Mouse (Mus musculus) forebrain, embryonic 16.5 days (tissue): ENCODE measurements around the gene Dst. TPM values are rescaled to one million over a fixed set of nuclear protein-coding genes. Genes with fewer than 3 reads are reported as not detected.

Experiments used
- ATAC-seq: fragments of 200-750 bp; cut with Nextera tagmentation; 2 replicates; pipeline ENCODE4 v1.8.0; 2017; ENCODE audit warnings: mild to moderate bottlenecking, moderate library complexity
- H3K27ac ChIP-seq: fragments of 300-500 bp; sonication (generic); 2 replicates; pipeline ENCODE4 v1.5.1; 2014; ENCODE audit warnings: low read length, control low read depth
- H3K27me3 ChIP-seq: fragments of 300-500 bp; sonication (generic); replicated peaks from 2 replicates; pipeline ENCODE4 v1.6.1; 2014; ENCODE audit warnings: low read length; ENCODE audit not compliant: control insufficient read depth, insufficient read depth
- H3K36me3 ChIP-seq: fragments of 300-500 bp; sonication (generic); 2 replicates; pipeline ENCODE4 v1.6.1; 2014; ENCODE audit not compliant: control insufficient read depth, insufficient read depth
- H3K4me1 ChIP-seq: fragments of 300-500 bp; sonication (generic); replicated peaks from 2 replicates; pipeline ENCODE4 v1.6.1; 2014; ENCODE audit warnings: low read length; ENCODE audit not compliant: control insufficient read depth, insufficient read depth
- H3K4me2 ChIP-seq: fragments of 300-500 bp; sonication (generic); 2 replicates; pipeline ENCODE4 v1.6.1; 2014; ENCODE audit warnings: mild to moderate bottlenecking, low read length, control low read depth
- H3K4me3 ChIP-seq: fragments of 300-500 bp; sonication (generic); replicated peaks from 2 replicates; pipeline ENCODE4 v1.5.1; 2014; ENCODE audit warnings: mild to moderate bottlenecking, low read length, control low read depth
- H3K9ac ChIP-seq: fragments of 300-500 bp; sonication (generic); replicated peaks from 2 replicates; pipeline ENCODE4 v1.6.1; 2014; ENCODE audit warnings: low read depth, low read length, control low read depth
- H3K9me3 ChIP-seq: fragments of 300-500 bp; sonication (generic); 2 replicates; pipeline ENCODE4 v1.6.1; 2016; ENCODE audit warnings: low read length; ENCODE audit not compliant: control insufficient read depth
- WGBS: fragments of 180-500 bp; shearing (Covaris S2); extraction: QIAGEN DNeasy Blood & Tissue Kit; methylation state at CpG from one replicate; pipeline ENCODE4 v1.1.7; 2014; 5-methylcytosine and 5-hydroxymethylcytosine counted together
- polyA plus RNA-seq: library from polyadenylated mRNA; unstranded; fragments of >200 nt; fragmentation: Nextera tagmentation; extraction: Ambion mirVana; gene quantifications from 2 replicates; pipeline ENCODE4 v1.2.1, GENCODE M21; 2015

Dst gene
- polyA plus RNA-seq, 1 experiment from 2014 or later: 41.2 TPM

DNA sequence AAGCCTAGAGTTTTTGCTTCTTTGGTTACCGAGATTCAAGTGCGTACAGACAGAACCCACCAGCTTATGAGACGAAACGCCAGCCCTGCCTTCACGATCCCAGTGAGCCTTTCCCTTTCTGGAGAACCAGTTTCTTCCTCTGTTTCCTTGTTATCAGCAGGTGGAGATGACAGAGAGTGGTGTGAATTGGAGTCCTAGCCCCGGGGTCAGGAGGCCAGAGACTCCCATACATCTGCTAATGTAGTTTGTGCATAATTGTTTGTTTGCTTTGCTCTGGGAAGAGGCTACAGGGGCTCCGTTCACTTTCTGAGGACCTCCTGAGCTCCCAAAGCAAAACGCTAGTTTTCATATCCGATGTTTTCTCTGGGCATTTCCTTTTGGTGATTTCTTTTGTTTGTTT, 94.9 kb downstream of the Dst start:
- Histone ChIP-seq H3K4me1 (peaks cover 23% of the 10 kb centered on the region), H3K4me2 (no peak overlapping the region), H3K9ac (no peak overlapping the region), H3K27ac (no peak overlapping the region), H3K9me3 (no peaks in the 10 kb centered on the region), H3K36me3 (no peaks in the 10 kb centered on the region), H3K27me3 (no peaks in the 10 kb centered on the region), H3K4me3 (no peak overlapping the region)
- no peak for ATAC-seq
- WGBS: 67% methylated on average over 9 of the region's 9 CpGs

DNA sequence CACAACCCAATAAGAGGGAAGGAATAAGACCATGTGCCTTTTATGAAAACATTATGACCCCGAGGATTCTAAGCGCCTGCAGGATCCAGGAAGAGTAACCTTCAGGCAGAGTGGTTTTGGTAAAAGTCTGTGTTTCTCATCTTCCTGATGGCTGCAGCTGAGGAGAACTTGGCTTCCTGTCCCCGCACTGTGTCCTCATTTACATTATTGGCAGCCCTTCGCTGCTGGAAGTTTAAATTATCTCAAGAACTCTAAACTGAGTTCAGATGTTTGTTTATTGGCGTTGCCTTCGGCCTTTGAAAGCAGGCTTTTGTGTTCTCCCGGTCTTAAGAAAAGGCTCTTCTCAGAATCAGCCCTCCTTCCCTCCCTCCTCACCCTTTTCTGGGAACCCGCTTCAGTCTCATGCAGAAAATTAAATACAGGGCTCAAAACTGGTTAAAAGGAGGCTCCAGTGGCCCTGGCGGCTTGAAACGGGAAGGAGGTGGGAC, 97.3 kb downstream of the Dst start:
- Histone ChIP-seq H3K27me3 (no peaks in the 10 kb centered on the region), H3K4me2 (peak overlapping the region; percentile 84), H3K4me1 (peaks cover 23% of the 10 kb centered on the region), H3K27ac (peak overlapping the region; percentile 87), H3K36me3 (no peaks in the 10 kb centered on the region), H3K9me3 (no peaks in the 10 kb centered on the region), H3K9ac (no peak overlapping the region), H3K4me3 (peak overlapping the region; percentile 66)
- WGBS: 1% methylated on average over 10 of the region's 10 CpGs
- peak; percentile 27; the same call in 1 of the 2 replicates for ATAC-seq

DNA sequence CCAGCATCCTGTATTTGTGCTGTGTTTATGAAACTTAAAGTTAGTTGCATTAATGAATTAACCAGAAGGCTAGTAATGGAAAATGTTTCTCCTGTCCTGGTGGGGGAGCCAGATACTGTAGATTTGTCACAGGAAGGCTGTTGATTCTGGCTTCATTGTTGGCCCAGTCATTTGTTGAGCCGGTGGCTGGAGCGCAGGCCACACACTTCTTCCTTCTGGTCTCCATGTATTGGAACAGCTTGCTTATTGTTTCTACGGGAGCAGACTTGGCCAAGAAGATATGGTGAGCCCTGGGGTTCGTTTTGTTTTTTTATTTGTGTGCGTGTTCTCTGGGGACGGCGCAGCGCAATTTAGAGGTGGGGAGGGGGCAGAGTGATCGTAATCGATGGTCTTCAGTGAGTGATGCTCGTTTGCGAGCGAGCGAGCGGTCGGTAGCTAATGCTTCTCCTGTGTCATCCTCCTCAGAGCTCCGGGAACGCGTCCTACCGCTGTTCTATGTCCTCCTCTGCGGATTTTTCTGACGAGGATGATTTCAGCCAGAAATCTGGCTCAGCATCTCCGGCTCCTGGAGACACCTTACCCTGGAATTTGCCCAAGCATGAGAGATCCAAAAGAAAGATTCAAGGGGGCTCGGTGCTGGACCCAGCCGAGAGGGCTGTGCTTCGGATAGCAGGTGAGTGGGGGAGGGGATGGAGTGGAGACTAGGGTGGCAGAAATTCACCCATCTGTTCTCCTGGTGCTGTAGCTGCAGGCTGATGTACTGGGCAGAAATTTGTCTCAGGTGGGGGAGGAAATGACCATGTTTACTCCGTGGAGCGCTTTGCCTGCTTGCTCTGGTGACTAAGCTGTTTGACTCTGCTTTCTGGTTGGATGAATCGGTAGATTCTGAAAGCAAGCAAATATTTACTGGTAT, 98.0 kb downstream of the Dst start:
- ATAC-seq: peak; percentile 81
- H3K4me1 ChIP-seq: peaks cover 26% of the 10 kb centered on the region
- peak overlapping the region; percentile 66 for H3K4me3 ChIP-seq
- peak overlapping the region; percentile 84 for H3K4me2 ChIP-seq
- no peaks in the 10 kb centered on the region for H3K36me3 ChIP-seq
- peak overlapping the region; percentile 87 for H3K27ac ChIP-seq
- peak overlapping the region; percentile 69 for H3K9ac ChIP-seq
- no peaks in the 10 kb centered on the region for H3K9me3 ChIP-seq
- WGBS: 1% methylated on average over 29 of the region's 29 CpGs
- no peaks in the 10 kb centered on the region for H3K27me3 ChIP-seq

DNA sequence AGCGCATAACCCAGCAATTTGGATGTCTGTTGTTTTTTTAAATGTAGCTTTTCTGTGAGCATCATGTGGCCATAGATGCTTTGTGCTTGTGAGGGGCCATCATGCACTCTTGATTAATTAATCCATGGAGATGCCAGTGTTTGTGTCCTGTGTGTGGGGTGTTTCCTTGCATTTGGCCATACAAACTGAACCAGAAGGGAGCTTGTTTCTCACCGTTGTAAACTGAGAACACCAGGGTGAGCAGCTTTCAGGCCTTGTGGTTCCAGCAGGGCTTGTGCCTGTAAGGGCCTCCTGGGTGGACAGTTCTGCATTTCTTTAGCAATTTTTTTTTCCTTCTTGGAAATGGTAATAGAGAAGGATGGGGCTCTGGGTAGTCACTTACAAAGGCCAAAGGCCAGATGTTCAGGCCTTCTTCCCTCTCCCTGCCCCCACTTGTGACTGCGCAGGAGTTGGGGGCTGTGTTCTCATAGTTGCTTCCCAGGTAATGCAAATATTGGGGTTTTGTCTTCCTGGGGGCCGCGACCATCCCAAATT, 98.9 kb downstream of the Dst start:
- no peaks in the 10 kb centered on the region for H3K36me3 ChIP-seq
- H3K9ac ChIP-seq: no peak overlapping the region
- no peak for ATAC-seq
- H3K4me1 ChIP-seq: peaks cover 31% of the 10 kb centered on the region
- H3K9me3 ChIP-seq: no peaks in the 10 kb centered on the region
- 27% methylated on average over 5 of the region's 5 CpGs for WGBS
- peak overlapping the region; percentile 87 for H3K27ac ChIP-seq
- peak overlapping the region; percentile 84 for H3K4me2 ChIP-seq
- no peaks in the 10 kb centered on the region for H3K27me3 ChIP-seq
- H3K4me3 ChIP-seq: peak overlapping the region; percentile 66

DNA sequence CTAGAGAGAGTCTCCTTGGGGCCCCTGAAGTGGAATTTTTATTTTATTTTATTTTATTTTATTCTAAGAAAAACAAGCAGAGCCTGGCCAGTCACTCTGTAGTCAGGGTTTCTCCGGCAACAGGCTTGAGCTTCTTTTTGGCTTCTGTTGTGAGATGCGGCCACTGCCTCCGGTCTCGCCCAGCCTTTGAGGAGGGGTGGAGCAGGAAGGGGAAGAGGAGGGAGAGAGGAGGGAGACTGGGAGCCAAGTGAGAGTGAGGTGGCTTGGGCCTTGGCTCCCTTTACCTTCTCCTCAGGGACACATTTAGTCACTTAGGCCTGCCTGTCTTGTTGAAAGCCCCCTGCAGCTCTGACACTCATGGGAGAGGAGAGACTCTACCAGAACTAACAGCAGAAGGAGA, 99.4 kb downstream of the Dst start:
- no peak for ATAC-seq
- Histone ChIP-seq H3K4me1 (peaks cover 34% of the 10 kb centered on the region), H3K36me3 (no peaks in the 10 kb centered on the region), H3K9me3 (no peaks in the 10 kb centered on the region), H3K9ac (no peak overlapping the region; the same call in 1 of the 2 replicates), H3K4me2 (peak overlapping the region; percentile 84), H3K27me3 (no peaks in the 10 kb centered on the region), H3K27ac (no peak overlapping the region), H3K4me3 (peak overlapping the region; percentile 66)
- WGBS: 30% methylated on average over 4 of the region's 4 CpGs

DNA sequence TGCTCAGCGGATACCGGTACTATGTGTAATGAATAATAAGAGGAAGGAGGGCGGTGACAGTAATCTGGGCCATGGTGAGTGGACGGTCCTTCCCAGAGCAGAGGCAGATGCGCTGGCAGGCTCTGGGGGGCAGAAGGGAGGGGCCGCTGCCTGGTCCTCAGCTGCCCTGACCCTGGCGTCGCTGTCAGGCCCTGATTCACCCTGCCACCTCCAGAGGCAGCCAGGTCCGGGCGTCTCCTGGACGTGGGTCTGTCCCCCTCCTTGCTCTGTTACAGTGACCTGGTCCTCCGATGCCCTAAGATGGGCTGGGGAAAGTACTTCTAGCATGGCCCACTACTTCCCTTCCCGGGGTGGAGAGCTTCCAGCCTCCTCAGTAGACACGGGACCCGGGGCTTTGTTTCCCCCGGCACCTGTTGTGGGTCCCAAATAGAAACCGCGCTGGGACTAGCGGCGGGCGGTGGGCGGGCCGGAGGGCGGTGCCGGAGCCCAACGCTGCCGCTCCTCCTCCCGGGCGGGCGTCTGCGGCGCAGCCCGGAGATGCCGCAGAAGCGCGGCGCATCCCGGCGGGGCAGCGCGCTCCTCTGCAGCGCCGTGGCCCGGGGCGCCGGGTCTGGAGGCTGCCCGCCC, 103.1 kb downstream of the Dst start:
- Histone ChIP-seq H3K4me2 (peak overlapping the region; percentile 96), H3K27ac (peak overlapping the region; percentile 27; the same call in 1 of the 2 replicates), H3K36me3 (no peaks in the 10 kb centered on the region), H3K4me3 (peak overlapping the region; percentile 85), H3K4me1 (peaks cover 25% of the 10 kb centered on the region), H3K9ac (peak overlapping the region; percentile 94), H3K27me3 (no peaks in the 10 kb centered on the region), H3K9me3 (no peaks in the 10 kb centered on the region)
- ATAC-seq: peak; percentile 91
- under 1% methylated on average over 47 of the region's 47 CpGs for WGBS

DNA sequence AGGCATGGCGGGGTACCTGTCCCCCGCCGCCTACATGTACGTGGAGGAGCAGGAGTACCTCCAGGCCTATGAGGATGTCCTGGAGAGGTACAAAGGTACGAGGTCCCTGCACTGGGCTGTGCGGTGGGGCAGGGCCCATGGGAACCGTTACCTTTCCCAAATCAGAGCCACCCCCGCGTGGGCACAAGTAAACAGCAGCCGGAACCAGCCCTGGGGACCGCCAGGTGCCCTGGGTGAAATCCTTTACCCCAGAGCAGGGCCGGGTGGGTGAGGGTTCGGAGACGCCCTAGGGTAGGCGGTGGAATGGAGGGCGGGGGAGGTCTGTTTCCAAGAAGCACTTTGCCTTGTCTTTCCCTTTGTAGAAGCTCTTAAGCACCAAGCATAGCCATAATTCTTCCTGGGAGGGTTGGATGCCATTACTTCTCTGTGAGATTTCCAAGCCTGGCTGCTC, 103.8 kb downstream of the Dst start:
- H3K4me2 ChIP-seq: peak overlapping the region; percentile 96
- H3K4me1 ChIP-seq: peaks cover 24% of the 10 kb centered on the region
- H3K27ac ChIP-seq: peak overlapping the region; percentile 10; the same call in 1 of the 2 replicates
- peak; percentile 66 for ATAC-seq
- no peaks in the 10 kb centered on the region for H3K36me3 ChIP-seq
- H3K9ac ChIP-seq: peak overlapping the region; percentile 94
- no peaks in the 10 kb centered on the region for H3K9me3 ChIP-seq
- 2% methylated on average over 16 of the region's 16 CpGs for WGBS
- peak overlapping the region; percentile 85 for H3K4me3 ChIP-seq
- no peaks in the 10 kb centered on the region for H3K27me3 ChIP-seq

DNA sequence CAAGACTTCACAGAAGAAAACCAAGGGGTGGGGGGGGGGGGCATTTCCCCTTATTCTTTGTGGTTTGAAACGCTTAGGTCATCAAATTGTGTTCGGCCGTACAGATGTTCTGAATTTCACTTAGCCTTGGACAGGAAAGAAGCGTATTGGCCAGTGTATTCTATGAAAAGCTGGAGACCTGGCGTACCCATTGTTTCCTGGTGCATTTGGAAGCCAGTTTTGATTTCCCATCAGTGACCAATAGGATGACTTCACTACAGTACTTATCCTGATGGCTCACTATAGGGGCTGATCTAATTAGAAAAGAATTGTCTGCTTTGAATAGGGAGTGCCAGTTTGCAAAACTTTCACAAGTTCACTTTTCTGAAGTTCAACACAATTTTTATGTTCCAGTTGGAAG, 105.5 kb downstream of the Dst start:
- peaks cover 13% of the 10 kb centered on the region for H3K4me1 ChIP-seq
- no peaks in the 10 kb centered on the region for H3K9me3 ChIP-seq
- H3K4me2 ChIP-seq: no peak overlapping the region
- no peak for ATAC-seq
- H3K36me3 ChIP-seq: no peaks in the 10 kb centered on the region
- no peak overlapping the region for H3K9ac ChIP-seq
- H3K4me3 ChIP-seq: no peak overlapping the region
- no peak overlapping the region for H3K27ac ChIP-seq
- no peaks in the 10 kb centered on the region for H3K27me3 ChIP-seq
- whole genome bisulfite sequencing: 83% methylated on average over 5 of the region's 5 CpGs

DNA sequence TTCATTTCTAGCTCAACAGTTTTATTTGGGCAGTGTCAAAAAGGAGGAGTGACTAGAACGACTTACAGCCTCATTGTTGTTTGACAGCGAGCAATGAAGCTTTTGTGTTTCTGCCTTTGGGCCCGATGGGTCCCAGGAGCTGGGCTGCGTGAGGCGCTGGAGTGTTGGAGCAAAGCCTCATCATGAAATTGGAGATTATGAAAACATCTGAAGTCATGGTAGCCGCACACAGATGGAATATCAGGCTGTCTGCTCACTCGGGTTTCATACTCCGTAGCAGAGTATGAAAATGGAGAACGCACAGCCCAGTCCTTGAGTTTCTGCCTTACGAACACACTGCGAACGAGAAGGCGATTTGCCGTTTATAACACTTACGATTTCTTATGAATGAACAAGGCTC, 108.8 kb downstream of the Dst start:
- Histone ChIP-seq H3K9me3 (no peaks in the 10 kb centered on the region), H3K36me3 (no peaks in the 10 kb centered on the region), H3K4me1 (peaks cover 6% of the 10 kb centered on the region), H3K4me2 (no peak overlapping the region), H3K4me3 (no peak overlapping the region), H3K27ac (no peak overlapping the region), H3K27me3 (no peaks in the 10 kb centered on the region), H3K9ac (no peak overlapping the region)
- 69% methylated on average over 15 of the region's 15 CpGs for WGBS
- no peak for ATAC-seq
